Mouse (Mus musculus) neural tube, embryonic 14.5 days (tissue): Measurements from ENCODE around the gene Mecr. TPM values are rescaled to one million over a fixed set of nuclear protein-coding genes. Genes with fewer than 3 reads are reported as not detected.
A peak's percentile ranks its signal among the peaks of the same experiment; 100 is the strongest.

Experiments
- ATAC-seq: fragments of 200-750 bp; cut with Nextera tagmentation; 2 replicates; pipeline ENCODE4 v1.8.0; 2017; ENCODE audit warnings: low read depth, mild to moderate bottlenecking, moderate TSS enrichment, moderate library complexity
- H3K27ac ChIP-seq: fragments of 300-500 bp; sonication (generic); 2 replicates; pipeline ENCODE4 v1.5.1; 2014; ENCODE audit warnings: low read depth, mild to moderate bottlenecking, control low read depth, low read length, moderate library complexity, mixed read lengths
- H3K27me3 ChIP-seq: fragments of 300-500 bp; sonication (generic); 2 replicates; pipeline ENCODE4 v1.6.1; 2014; ENCODE audit warnings: low read length; ENCODE audit not compliant: control insufficient read depth, insufficient read depth
- H3K36me3 ChIP-seq: fragments of 300-500 bp; sonication (generic); 2 replicates; pipeline ENCODE4 v1.6.1; 2014; ENCODE audit warnings: low read length, mixed read lengths; ENCODE audit not compliant: control insufficient read depth, insufficient read depth
- H3K4me1 ChIP-seq: fragments of 300-500 bp; sonication (generic); 2 replicates; pipeline ENCODE4 v1.6.1; 2014; ENCODE audit warnings: low read length; ENCODE audit not compliant: control insufficient read depth, insufficient read depth
- H3K4me2 ChIP-seq: fragments of 300-500 bp; sonication (generic); 2 replicates; pipeline ENCODE4 v1.6.1; 2014; ENCODE audit warnings: mild to moderate bottlenecking, low read depth, low read length, control low read depth
- H3K4me3 ChIP-seq: fragments of 300-500 bp; sonication (generic); 2 replicates; pipeline ENCODE4 v1.5.1; 2014; ENCODE audit warnings: low read depth, low read length, control low read depth, mixed read lengths
- H3K9ac ChIP-seq: fragments of 300-500 bp; sonication (generic); replicated peaks from 2 replicates; pipeline ENCODE4 v1.6.1; 2014; ENCODE audit warnings: low read depth, mild to moderate bottlenecking, control low read depth, low read length, mixed read lengths
- H3K9me3 ChIP-seq: fragments of 300-500 bp; sonication (generic); 2 replicates; pipeline ENCODE4 v1.6.1; 2016; ENCODE audit warnings: low read length; ENCODE audit not compliant: control insufficient read depth
- WGBS: fragments of 180-500 bp; shearing (Covaris S2); extraction: QIAGEN DNeasy Blood & Tissue Kit; methylation state at CpG from one replicate; pipeline ENCODE4 v1.1.7; 2014; 5-methylcytosine and 5-hydroxymethylcytosine counted together
- polyA plus RNA-seq: library from polyadenylated mRNA; unstranded; fragments of >200 nt; fragmentation: Nextera tagmentation; extraction: Ambion mirVana; gene quantifications from 2 replicates; pipeline ENCODE4 v1.2.1, GENCODE M21; 2014

Gene Mecr
- polyA plus RNA-seq, 1 experiment from 2014 or later = 34.9 TPM

- Histone ChIP-seq H3K4me3 (peak overlapping the region; percentile 98), H3K4me1 (peaks cover 31% of the 10 kb centered on the region), H3K9me3 (no peaks in the 10 kb centered on the region), H3K9ac (0 out of 2 replicates have a peak overlapping the region, but pooled peaks have one; percentile 26), H3K27ac (no peak overlapping the region), H3K4me2 (peak overlapping the region; percentile 95), H3K27me3 (peaks cover 4% of the 10 kb centered on the region; the same call in 1 of the 2 replicates), H3K36me3 (no peaks in the 10 kb centered on the region)
- ATAC-seq = no peak
- 44% methylated on average over 3 of the region's 3 CpGs for WGBS
Observed at GRCm38 (mm10) chr4:131875242-131875641, 32.0 kb downstream of the Mecr start.

DNA sequence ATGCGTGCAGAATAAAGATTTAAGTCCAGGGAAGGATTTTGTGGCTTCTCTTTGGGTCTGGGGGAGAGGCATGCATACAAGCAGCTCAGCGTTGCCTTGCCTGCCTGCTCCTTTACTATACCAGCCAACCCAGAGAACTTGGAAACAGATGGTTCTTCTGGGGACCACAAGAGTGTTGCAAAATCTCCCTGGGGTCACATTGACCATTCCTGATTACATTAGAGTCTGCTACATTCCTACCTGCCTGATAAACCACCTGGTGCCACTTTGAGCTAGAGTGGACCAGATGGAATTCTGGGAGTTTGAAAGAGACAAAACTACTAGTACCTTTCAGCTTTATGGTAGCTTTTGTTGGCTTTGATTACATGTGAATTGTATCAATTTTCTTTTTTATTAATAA, 33.6 kb downstream of the Mecr start:
- no peak overlapping the region for H3K4me3 ChIP-seq
- peaks cover 37% of the 10 kb centered on the region for H3K4me1 ChIP-seq
- H3K27me3 ChIP-seq = peaks cover 4% of the 10 kb centered on the region; the same call in 1 of the 2 replicates
- no peak overlapping the region for H3K9ac ChIP-seq
- 50% methylated on average over 2 of the region's 2 CpGs for WGBS
- H3K27ac ChIP-seq = no peak overlapping the region
- peak overlapping the region; percentile 12; the same call in 1 of the 2 replicates for H3K4me2 ChIP-seq
- ATAC-seq = no peak
- no peaks in the 10 kb centered on the region for H3K36me3 ChIP-seq
- no peaks in the 10 kb centered on the region for H3K9me3 ChIP-seq

GRCm38 (mm10) chr4:131879692-131880091, 36.4 kb downstream of the Mecr start:
- WGBS = 88% methylated on average over 1 of the region's 1 CpGs
- Histone ChIP-seq H3K36me3 (no peaks in the 10 kb centered on the region), H3K27ac (no peak overlapping the region), H3K4me3 (no peak overlapping the region), H3K4me1 (peaks cover 33% of the 10 kb centered on the region), H3K4me2 (no peak overlapping the region), H3K27me3 (no peaks in the 10 kb centered on the region), H3K9me3 (no peaks in the 10 kb centered on the region), H3K9ac (no peak overlapping the region)
- no peak for ATAC-seq

GRCm38 (mm10) chr4:131881306-131881705, 38.0 kb downstream of the Mecr start:
- ATAC-seq = no peak
- Histone ChIP-seq H3K36me3 (peaks cover 4% of the 10 kb centered on the region; the same call in 1 of the 2 replicates), H3K4me3 (no peak overlapping the region), H3K4me2 (no peak overlapping the region), H3K9ac (no peak overlapping the region), H3K27ac (no peak overlapping the region), H3K9me3 (no peaks in the 10 kb centered on the region), H3K4me1 (peaks cover 20% of the 10 kb centered on the region), H3K27me3 (no peaks in the 10 kb centered on the region)
- WGBS = 89% methylated on average over 7 of the region's 7 CpGs

DNA sequence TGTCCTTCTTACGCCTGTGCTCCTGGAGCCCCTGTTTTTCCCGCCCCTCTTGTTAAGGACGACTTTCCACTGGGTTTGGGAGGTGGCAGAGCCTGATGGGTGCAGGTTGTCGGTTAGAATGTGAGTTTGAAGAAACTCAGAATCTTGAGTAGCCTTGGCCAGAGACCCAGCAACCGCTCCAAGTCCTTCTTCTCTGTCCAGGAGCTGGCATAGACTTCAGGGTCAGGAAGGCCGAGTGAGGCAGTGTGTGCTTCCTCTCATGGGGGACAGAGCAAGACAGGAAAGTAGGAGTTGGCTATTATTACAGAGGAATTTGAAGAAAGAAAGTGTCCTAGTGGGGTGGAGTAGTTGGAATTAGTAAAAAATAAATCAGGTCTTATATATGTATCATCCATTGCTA, 40.3 kb downstream of the Mecr start:
- ATAC-seq = no peak
- Histone ChIP-seq H3K36me3 (peaks cover 7% of the 10 kb centered on the region; the same call in 1 of the 2 replicates), H3K9ac (no peak overlapping the region), H3K4me1 (peaks cover 6% of the 10 kb centered on the region; the same call in 1 of the 2 replicates), H3K4me3 (no peak overlapping the region), H3K4me2 (no peak overlapping the region), H3K27me3 (no peaks in the 10 kb centered on the region), H3K27ac (no peak overlapping the region), H3K9me3 (no peaks in the 10 kb centered on the region)
- WGBS = 69% methylated on average over 6 of the region's 6 CpGs

DNA sequence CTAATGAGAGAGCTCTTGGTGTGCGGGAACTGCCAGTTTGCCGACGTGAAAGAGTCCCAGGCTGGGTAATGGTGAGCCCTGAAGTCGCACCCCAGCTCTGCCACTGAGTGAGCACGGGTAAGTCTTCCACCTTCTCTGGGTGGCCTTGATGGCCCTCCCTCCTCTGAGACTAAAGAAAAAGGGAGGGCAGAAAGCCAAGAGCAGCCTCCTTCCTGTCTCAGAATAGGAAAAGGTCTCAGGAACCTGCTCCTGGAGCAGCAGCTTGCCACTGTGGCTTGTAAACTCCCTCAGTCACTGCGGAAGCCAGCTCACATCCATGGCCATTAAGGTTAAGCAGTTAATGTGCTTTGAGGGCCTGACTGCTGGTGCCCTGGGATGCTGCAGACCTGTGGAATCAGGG, 42.1 kb downstream of the Mecr start:
- ATAC-seq = no peak
- no peak overlapping the region for H3K27ac ChIP-seq
- H3K9me3 ChIP-seq = no peaks in the 10 kb centered on the region
- H3K4me3 ChIP-seq = no peak overlapping the region
- H3K27me3 ChIP-seq = no peaks in the 10 kb centered on the region
- 84% methylated on average over 6 of the region's 6 CpGs for WGBS
- peaks cover 7% of the 10 kb centered on the region; the same call in 1 of the 2 replicates for H3K36me3 ChIP-seq
- H3K9ac ChIP-seq = no peak overlapping the region
- peaks cover 6% of the 10 kb centered on the region; the same call in 1 of the 2 replicates for H3K4me1 ChIP-seq
- no peak overlapping the region for H3K4me2 ChIP-seq

DNA sequence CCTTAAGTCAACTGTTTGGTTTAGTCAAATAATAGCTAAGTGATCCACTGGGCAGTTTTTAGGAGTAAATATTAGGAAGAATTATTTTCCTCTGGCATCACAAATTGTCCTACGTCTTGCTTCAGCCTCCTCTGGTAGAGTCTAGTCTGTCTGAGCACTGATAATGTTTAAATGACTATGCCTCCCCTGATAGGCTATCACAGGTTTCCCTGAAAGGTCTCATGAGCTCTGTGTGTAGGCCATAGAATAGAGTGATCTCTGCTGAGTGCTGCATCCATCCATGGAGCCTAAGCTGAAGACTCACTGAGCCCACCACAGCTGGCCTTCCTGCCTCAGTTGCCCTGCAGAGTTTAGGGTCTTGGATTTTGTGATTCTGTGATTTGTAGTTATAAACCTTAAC, 45.3 kb downstream of the Mecr start:
- H3K9me3 ChIP-seq = no peaks in the 10 kb centered on the region
- WGBS = 76% methylated on average over 1 of the region's 1 CpGs
- ATAC-seq = no peak
- no peak overlapping the region for H3K9ac ChIP-seq
- H3K4me3 ChIP-seq = no peak overlapping the region
- H3K4me2 ChIP-seq = no peak overlapping the region
- no peaks in the 10 kb centered on the region for H3K4me1 ChIP-seq
- no peaks in the 10 kb centered on the region for H3K27me3 ChIP-seq
- H3K27ac ChIP-seq = no peak overlapping the region
- H3K36me3 ChIP-seq = peaks cover 23% of the 10 kb centered on the region

GRCm38 (mm10) chr4:131890692-131891091, 47.4 kb downstream of the Mecr start:
- Histone ChIP-seq H3K9ac (no peak overlapping the region), H3K4me2 (no peak overlapping the region), H3K4me3 (no peak overlapping the region), H3K27me3 (no peaks in the 10 kb centered on the region), H3K36me3 (peaks cover 33% of the 10 kb centered on the region), H3K27ac (no peak overlapping the region), H3K9me3 (no peaks in the 10 kb centered on the region), H3K4me1 (no peaks in the 10 kb centered on the region)
- WGBS = 96% methylated on average over 3 of the region's 3 CpGs
- no peak for ATAC-seq

GRCm38 (mm10) chr4:131897109-131897508, 53.8 kb downstream of the Mecr start:
- H3K4me2 ChIP-seq = no peak overlapping the region
- WGBS = 97% methylated on average over 5 of the region's 5 CpGs
- H3K27ac ChIP-seq = no peak overlapping the region
- no peak for ATAC-seq
- no peaks in the 10 kb centered on the region for H3K27me3 ChIP-seq
- no peak overlapping the region for H3K4me3 ChIP-seq
- peaks cover 68% of the 10 kb centered on the region for H3K36me3 ChIP-seq
- H3K9ac ChIP-seq = no peak overlapping the region
- H3K4me1 ChIP-seq = no peaks in the 10 kb centered on the region
- no peaks in the 10 kb centered on the region for H3K9me3 ChIP-seq
